Mouse (Mus musculus): ENCODE data around the gene Fstl4. TPM values are rescaled to one million over a fixed set of nuclear protein-coding genes. Genes with fewer than 3 reads are reported as not detected.
"Not testable (repeated sequence)": the region's sequence is repeated elsewhere in the genome, so short reads cannot be mapped to it uniquely, and the experiment has no call there.

Gene Fstl4
- total RNA-seq, 2 experiments from 2014 or later, result 44.1 to 47.2 TPM

GRCm38 (mm10) chr11:53077641-53078040 is 313.2 kb downstream of the Fstl4 start:
- no peak for TF ChIP-seq CTCF (IDR thresholded peaks at IDR 0.05)
- Histone ChIP-seq H3K4me3 (no peak overlapping the region), H3K27ac (no peak overlapping the region)
- DNase-seq (ENCODE audit: extremely low spot score in 1 of 2, low spot score in 2 of 2), result no peak
- intact Hi-C loops (cut with DNase I), result no loop called here

DNA sequence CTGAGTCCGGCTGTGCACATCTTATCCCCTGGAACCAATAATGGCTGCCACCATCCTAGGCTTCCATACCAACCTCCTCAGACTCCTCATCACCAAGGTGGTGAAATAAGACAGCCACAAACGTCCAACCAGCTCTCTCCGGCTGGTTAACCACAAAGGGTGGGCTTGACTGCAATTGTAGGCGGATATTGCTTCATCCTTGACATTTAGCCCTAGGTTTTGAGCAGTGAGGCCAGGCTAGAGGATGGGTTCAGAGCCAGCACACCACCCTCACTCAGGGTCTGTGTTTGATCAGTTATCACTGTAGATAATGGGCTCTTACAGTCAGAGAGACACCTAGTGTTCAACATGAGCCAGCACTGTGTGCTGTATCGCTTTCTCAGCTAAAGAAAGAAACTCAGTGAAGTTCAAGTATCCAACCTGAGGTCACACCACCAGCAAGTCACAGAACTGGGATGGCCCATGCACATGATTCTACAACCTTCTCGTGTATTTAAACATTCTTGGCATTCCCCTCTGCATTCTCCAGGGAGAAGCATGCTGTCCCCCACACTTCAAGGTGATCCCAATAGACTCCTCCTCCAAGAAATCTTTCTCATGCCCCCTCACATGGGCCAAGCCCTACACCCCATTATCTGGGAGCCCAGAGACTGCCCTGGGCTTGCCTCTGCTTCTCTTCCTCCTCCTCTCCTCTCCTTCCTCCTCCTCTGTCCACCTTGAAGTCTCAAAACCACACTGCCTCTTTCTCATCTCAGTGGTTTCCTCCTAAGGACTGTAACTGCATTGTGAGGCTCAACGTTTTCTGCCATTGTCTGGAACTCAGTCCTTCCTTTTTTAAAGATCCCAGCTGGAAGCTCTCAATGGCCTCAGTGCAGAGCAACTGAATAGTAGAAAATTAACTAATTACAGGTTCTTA is 314.2 kb downstream of the Fstl4 start:
- TF ChIP-seq CTCF (IDR thresholded peaks at IDR 0.05), result peak; percentile 42
- intact Hi-C loops (cut with DNase I), result no loop called here
- H3K27ac ChIP-seq, result no peak overlapping the region
- no peak for DNase-seq (ENCODE audit: extremely low spot score in 1 of 2, low spot score in 2 of 2)
- H3K4me3 ChIP-seq, result no peak overlapping the region

DNA sequence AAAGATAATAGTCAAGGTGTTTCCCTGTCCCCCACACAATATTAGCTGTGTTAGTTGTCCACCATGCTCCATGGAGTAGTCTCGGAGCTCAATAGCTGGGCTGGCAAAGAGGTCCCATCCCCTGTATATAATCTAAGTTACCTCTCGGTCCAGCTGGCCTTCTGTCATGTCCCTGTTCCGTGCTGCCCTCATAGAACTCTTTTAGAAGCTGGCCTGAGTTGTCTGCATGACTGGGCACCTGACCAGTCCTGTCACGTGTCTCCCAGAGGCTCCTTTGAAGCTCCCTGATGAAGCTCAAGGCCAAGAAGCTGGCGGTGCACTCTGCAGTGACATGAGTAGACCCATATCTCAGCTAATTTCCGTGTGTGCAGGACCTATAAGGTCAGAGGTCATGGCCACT is 316.9 kb downstream of the Fstl4 start:
- Histone ChIP-seq H3K4me3 (no peak overlapping the region), H3K27ac (no peak overlapping the region)
- intact Hi-C loops (cut with DNase I), result no loop called here
- TF ChIP-seq CTCF (IDR thresholded peaks at IDR 0.05), result no peak
- DNase-seq (ENCODE audit: extremely low spot score in 1 of 2, low spot score in 2 of 2), result no peak

- H3K4me3 ChIP-seq, result no peak overlapping the region
- no peak for DNase-seq (ENCODE audit: extremely low spot score in 1 of 2, low spot score in 2 of 2)
- no peak; the same call in 1 of the 2 replicates for TF ChIP-seq CTCF (IDR thresholded peaks at IDR 0.05)
- H3K27ac ChIP-seq, result no peak overlapping the region
- intact Hi-C loops (cut with DNase I), result no loop called here
Measured at GRCm38 (mm10) chr11:53085367-53085766, 320.9 kb downstream of the Fstl4 start.

- Histone ChIP-seq H3K27ac (no peak overlapping the region), H3K4me3 (no peak overlapping the region)
- TF ChIP-seq CTCF (IDR thresholded peaks at IDR 0.05), result no peak
- DNase-seq (ENCODE audit: extremely low spot score in 1 of 2, low spot score in 2 of 2), result no peak
- intact Hi-C loops (cut with DNase I), result no loop called here
Measured at GRCm38 (mm10) chr11:53085858-53086565, 321.6 kb downstream of the Fstl4 start.

- DNase-seq (ENCODE audit: extremely low spot score in 1 of 2, low spot score in 2 of 2); H3K27ac ChIP-seq; intact Hi-C loops (cut with DNase I); H3K4me3 ChIP-seq: not testable (repeated sequence)
Measured at GRCm38 (mm10) chr11:53087896-53088295, 323.5 kb downstream of the Fstl4 start.

- no peak for DNase-seq (ENCODE audit: extremely low spot score in 1 of 2, low spot score in 2 of 2)
- no peak for TF ChIP-seq CTCF (IDR thresholded peaks at IDR 0.05)
- Histone ChIP-seq H3K4me3 (no peak overlapping the region), H3K27ac (no peak overlapping the region)
- intact Hi-C loops (cut with DNase I), result no loop called here
Measured at GRCm38 (mm10) chr11:53091596-53091995, 327.2 kb downstream of the Fstl4 start.

DNA sequence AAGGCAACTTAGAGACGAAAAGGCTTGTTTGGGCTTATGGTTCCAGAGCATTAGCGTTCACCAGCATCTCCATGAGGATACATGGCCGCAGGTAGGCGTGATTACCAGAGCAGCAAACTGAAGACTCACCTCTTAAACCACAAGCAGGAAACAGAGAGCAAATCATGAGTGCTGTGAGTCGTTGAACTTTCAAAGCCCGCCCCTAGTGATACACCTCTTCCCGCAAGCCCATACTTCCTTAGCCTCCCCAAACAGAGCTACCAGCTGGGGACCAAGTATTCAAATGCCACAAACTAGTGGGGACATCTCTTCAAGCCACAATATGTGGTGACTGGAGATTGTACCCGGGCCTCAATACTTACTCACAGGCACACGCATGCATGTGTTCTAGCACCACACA is 332.4 kb downstream of the Fstl4 start:
- TF ChIP-seq CTCF (IDR thresholded peaks at IDR 0.05), result no peak
- no peak for DNase-seq (ENCODE audit: extremely low spot score in 1 of 2, low spot score in 2 of 2)
- Histone ChIP-seq H3K4me3 (no peak overlapping the region), H3K27ac (no peak overlapping the region)
- intact Hi-C loops (cut with DNase I), result no loop called here

DNA sequence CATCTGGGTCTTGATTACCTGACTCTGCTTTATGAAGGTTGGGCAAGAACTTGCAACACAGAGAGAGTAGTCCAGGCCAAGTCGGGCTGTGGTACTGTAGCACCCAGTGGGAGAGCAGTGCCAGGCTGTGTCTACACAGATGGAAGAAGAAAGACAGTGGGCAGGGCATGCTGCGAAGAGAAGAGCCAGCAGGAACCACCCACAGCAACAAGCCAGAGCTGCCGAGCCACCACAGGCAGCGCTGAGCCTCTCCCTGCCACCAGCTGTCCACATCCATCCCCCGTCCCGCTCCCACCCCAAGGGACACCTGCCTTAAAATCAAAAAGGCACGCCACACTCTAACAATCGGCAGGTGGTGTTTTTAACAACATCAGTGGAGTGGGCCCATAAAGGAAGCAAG is 332.9 kb downstream of the Fstl4 start:
- no peak for TF ChIP-seq CTCF (IDR thresholded peaks at IDR 0.05)
- Histone ChIP-seq H3K4me3 (no peak overlapping the region), H3K27ac (no peak overlapping the region)
- DNase-seq (ENCODE audit: extremely low spot score in 1 of 2, low spot score in 2 of 2), result peak; percentile 45 to 66
- intact Hi-C loops (cut with DNase I), result no loop called here

DNA sequence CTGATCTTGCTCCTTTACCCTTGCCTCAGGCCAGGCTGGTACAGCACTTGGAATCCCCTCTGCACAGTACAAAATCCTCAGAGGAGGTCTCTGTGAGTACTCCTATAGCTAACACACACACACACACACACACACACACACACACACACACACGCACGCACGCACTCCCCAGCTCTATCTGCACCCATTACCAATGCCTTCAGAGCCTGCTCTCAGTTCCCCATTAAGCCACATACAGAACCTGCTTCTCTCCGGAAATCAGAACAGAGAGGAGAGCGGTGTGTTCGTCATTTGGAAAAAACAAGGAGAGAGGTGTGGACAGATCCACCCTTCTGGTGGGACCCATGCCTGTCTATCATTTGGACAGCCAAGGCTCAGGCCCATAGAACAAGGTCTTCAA is 333.4 kb downstream of the Fstl4 start:
- no peak overlapping the region for H3K4me3 ChIP-seq
- intact Hi-C loops (cut with DNase I), result no loop called here
- no peak for DNase-seq (ENCODE audit: extremely low spot score in 1 of 2, low spot score in 2 of 2)
- TF ChIP-seq CTCF (IDR thresholded peaks at IDR 0.05), result no peak
- no peak overlapping the region for H3K27ac ChIP-seq

GRCm38 (mm10) chr11:53098780-53099198 is 334.4 kb downstream of the Fstl4 start:
- no peak for DNase-seq (ENCODE audit: extremely low spot score in 1 of 2, low spot score in 2 of 2)
- Histone ChIP-seq H3K4me3 (no peak overlapping the region), H3K27ac (no peak overlapping the region)
- intact Hi-C loops (cut with DNase I), result no loop called here
- no peak for TF ChIP-seq CTCF (IDR thresholded peaks at IDR 0.05)

DNA sequence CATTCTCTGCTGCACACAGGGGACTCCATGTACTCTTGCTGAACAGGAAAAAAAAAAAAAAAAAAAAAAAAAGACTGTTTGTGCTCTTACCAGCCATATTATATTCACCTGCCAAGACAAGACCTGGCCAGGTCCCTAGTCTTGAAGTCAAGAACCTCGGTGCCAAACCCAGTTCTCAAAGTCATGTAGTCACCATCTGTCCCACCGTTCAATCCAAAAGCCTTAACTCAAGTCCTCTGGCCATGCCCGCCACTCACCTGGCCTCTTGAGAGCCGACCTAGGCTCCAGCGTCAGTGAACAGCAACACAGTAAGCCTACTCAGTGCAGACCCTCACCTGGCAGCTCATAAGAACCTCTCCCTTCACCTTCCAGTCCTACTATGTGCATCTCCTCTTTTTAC is 334.9 kb downstream of the Fstl4 start:
- intact Hi-C loops (cut with DNase I), result no loop called here
- TF ChIP-seq CTCF (IDR thresholded peaks at IDR 0.05), result no peak
- no peak for DNase-seq (ENCODE audit: extremely low spot score in 1 of 2, low spot score in 2 of 2)
- no peak overlapping the region for H3K4me3 ChIP-seq
- no peak overlapping the region for H3K27ac ChIP-seq
